Mouse (Mus musculus): Measurements from ENCODE around the gene D5Ertd579e. TPM values are rescaled to one million over a fixed set of nuclear protein-coding genes. Genes with fewer than 3 reads are reported as not detected.

Gene D5Ertd579e
- total and polyA plus RNA-seq, 2 experiments = 12.7 to 31.5 TPM

DNA sequence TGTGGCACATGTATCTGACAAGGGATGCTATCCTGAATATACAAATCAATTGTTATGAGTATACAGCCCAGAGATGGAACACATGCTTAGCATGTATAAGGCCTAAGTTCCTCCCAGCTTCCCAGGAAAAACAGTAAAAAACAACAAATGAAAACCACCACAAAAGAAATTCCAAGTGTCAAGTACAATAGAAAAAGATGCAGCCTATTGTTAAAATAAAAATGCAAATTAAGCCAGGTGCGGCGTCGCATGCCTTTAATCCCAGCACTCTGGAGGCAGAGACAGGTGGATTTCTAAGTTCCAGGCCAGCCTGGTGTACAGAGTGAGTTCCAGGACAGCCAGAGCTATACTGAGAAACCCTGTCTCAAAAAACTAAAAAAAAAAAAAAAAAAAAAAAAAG lies 138.9 kb downstream of the D5Ertd579e start:
- Histone ChIP-seq H3K36me3 (ENCODE audit: control insufficient read depth, insufficient read depth, low read length) (no peaks in the 10 kb centered on the region), H3K79me2 (ENCODE audit: control insufficient read depth, insufficient read depth, low read length) (peaks cover 26% of the 10 kb centered on the region; the same call in 1 of the 2 replicates), H3K27me3 (ENCODE audit: control insufficient read depth, insufficient read depth, low read length) (no peaks in the 10 kb centered on the region), H3K9ac (ENCODE audit: low read depth, low read length) (no peak overlapping the region), H3K4me1 (ENCODE audit: control insufficient read depth, insufficient read depth, low read length) (peaks cover 25% of the 10 kb centered on the region), H3K4me3 (ENCODE audit: insufficient read depth, low read depth, low read length) (no peak overlapping the region), H3K27ac (replicated peaks; ENCODE audit: insufficient read depth, low read depth, low read length) (no peak overlapping the region)
- DNase-seq (ENCODE audit: extremely low read depth, low read depth, low spot score) = no peak
- WGBS = over 99% methylated on average over 3 of the region's 3 CpGs
- no peak for TF ChIP-seq CTCF (IDR thresholded peaks at IDR 0.05; ENCODE audit: low read depth, low read length)
- TF ChIP-seq POLR2A (IDR thresholded peaks at IDR 0.05; ENCODE audit: extremely low read depth, insufficient read depth, low read length) = no peak

DNA sequence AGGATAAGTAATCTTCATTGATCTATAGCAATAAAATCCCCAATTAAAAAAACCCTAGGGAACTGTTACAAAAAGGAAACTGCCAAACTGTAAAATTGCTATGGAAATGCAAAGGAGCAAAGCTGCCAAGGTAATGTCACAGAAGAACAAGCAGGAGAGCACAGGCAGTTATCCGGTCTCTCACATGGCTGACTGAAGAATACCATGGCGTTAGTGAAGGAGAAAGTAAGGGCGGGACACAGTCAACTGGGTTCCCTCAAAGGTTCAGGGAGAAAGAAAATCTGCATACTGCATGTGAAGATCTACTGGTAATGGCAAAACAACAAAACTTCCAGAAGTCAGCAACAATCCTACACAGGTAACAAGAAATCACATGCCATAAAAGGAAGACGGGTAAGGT lies 139.5 kb downstream of the D5Ertd579e start:
- peaks cover 25% of the 10 kb centered on the region for H3K4me1 ChIP-seq (ENCODE audit: control insufficient read depth, insufficient read depth, low read length)
- H3K9ac ChIP-seq (ENCODE audit: low read depth, low read length) = no peak overlapping the region
- no peaks in the 10 kb centered on the region for H3K36me3 ChIP-seq (ENCODE audit: control insufficient read depth, insufficient read depth, low read length)
- no peak overlapping the region for H3K27ac ChIP-seq (replicated peaks; ENCODE audit: insufficient read depth, low read depth, low read length)
- H3K4me3 ChIP-seq (ENCODE audit: insufficient read depth, low read depth, low read length) = no peak overlapping the region
- no peaks in the 10 kb centered on the region for H3K27me3 ChIP-seq (ENCODE audit: control insufficient read depth, insufficient read depth, low read length)
- no peak for TF ChIP-seq POLR2A (IDR thresholded peaks at IDR 0.05; ENCODE audit: extremely low read depth, insufficient read depth, low read length)
- TF ChIP-seq CTCF (IDR thresholded peaks at IDR 0.05; ENCODE audit: low read depth, low read length) = no peak
- 91% methylated on average over 4 of the region's 4 CpGs for WGBS
- peaks cover 26% of the 10 kb centered on the region; the same call in 1 of the 2 replicates for H3K79me2 ChIP-seq (ENCODE audit: control insufficient read depth, insufficient read depth, low read length)
- DNase-seq (ENCODE audit: extremely low read depth, low read depth, low spot score) = no peak

DNA sequence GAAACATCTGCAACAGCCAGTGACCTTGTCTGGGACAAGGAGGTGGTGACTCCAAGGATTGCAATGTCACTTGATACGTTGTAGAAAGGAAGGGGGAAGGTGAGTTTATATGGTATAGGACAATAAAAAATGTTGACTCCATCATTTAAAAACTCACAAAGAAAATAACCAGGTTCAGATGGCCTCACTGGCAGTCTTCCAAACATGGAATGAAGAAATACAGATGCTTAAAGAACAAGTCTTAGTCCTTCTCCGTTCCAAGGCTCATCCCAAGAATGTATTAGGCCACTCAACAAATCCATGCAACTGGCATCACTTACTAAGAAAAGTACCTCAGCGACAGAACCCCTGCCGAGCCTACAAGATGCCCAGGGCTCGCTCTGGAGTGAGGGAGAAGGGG lies 141.3 kb downstream of the D5Ertd579e start:
- no peak for TF ChIP-seq POLR2A (IDR thresholded peaks at IDR 0.05; ENCODE audit: extremely low read depth, insufficient read depth, low read length)
- TF ChIP-seq CTCF (IDR thresholded peaks at IDR 0.05; ENCODE audit: low read depth, low read length) = no peak
- H3K36me3 ChIP-seq (ENCODE audit: control insufficient read depth, insufficient read depth, low read length) = no peaks in the 10 kb centered on the region
- H3K9ac ChIP-seq (ENCODE audit: low read depth, low read length) = no peak overlapping the region
- H3K79me2 ChIP-seq (ENCODE audit: control insufficient read depth, insufficient read depth, low read length) = peaks cover 28% of the 10 kb centered on the region; the same call in 1 of the 2 replicates
- H3K27ac ChIP-seq (replicated peaks; ENCODE audit: insufficient read depth, low read depth, low read length) = no peak overlapping the region
- WGBS = 88% methylated on average over 5 of the region's 5 CpGs
- no peaks in the 10 kb centered on the region for H3K27me3 ChIP-seq (ENCODE audit: control insufficient read depth, insufficient read depth, low read length)
- H3K4me3 ChIP-seq (ENCODE audit: insufficient read depth, low read depth, low read length) = no peak overlapping the region
- peaks cover 19% of the 10 kb centered on the region for H3K4me1 ChIP-seq (ENCODE audit: control insufficient read depth, insufficient read depth, low read length)
- no peak for DNase-seq (ENCODE audit: extremely low read depth, low read depth, low spot score)

DNA sequence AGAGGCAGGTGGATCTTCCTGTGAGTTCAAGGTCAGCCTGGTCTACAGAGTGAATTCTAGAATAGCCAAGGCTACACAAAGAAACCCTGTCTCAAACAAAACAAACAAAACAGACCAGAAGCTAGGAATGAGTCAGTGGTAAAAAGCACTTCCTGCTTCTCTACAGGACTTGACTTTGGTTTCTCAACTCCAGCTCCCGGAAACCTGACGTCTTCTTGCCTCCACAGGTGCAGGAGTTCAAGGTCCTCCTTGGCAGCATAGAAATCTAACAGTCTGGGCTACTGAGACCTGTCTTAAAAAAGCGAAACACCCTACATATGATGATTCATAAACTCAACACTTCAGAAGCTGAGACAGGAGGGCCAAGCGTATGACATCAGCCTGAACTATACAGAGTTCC lies 141.9 kb downstream of the D5Ertd579e start:
- TF ChIP-seq POLR2A (IDR thresholded peaks at IDR 0.05; ENCODE audit: extremely low read depth, insufficient read depth, low read length) = no peak
- TF ChIP-seq CTCF (IDR thresholded peaks at IDR 0.05; ENCODE audit: low read depth, low read length) = no peak
- Histone ChIP-seq H3K4me3 (ENCODE audit: insufficient read depth, low read depth, low read length) (no peak overlapping the region), H3K79me2 (ENCODE audit: control insufficient read depth, insufficient read depth, low read length) (peaks cover 33% of the 10 kb centered on the region), H3K9ac (ENCODE audit: low read depth, low read length) (no peak overlapping the region), H3K36me3 (ENCODE audit: control insufficient read depth, insufficient read depth, low read length) (no peaks in the 10 kb centered on the region), H3K27me3 (ENCODE audit: control insufficient read depth, insufficient read depth, low read length) (no peaks in the 10 kb centered on the region), H3K27ac (replicated peaks; ENCODE audit: insufficient read depth, low read depth, low read length) (no peak overlapping the region), H3K4me1 (ENCODE audit: control insufficient read depth, insufficient read depth, low read length) (peaks cover 17% of the 10 kb centered on the region)
- 71% methylated on average over 4 of the region's 4 CpGs for WGBS
- no peak for DNase-seq (ENCODE audit: extremely low read depth, low read depth, low spot score)

DNA sequence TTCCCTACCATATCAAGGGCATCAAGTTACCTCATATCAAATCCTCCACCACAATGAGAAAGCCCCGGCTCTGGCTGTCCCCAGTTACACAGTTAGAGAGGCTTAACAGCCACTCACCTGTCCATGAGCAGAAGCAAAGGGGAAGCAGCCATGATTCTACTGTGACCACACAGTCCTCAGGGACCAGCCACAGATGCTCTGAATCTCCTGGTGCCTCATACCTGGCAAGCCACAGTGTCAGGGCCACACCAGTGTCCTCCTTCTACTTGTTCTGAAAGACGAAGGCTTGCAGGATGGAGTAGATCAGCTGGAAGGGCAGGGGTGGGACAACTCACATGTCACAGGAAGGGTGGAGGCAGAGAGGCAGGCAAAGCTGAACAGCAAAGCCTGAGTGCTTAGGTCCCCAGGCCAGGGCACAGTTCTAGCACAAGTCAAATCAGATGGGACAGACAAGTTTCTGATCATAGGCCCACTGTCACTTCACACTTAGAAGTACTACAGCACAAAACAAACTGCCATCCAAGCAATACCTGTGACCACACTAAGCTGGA lies 142.7 kb downstream of the D5Ertd579e start:
- Histone ChIP-seq H3K36me3 (ENCODE audit: control insufficient read depth, insufficient read depth, low read length) (no peaks in the 10 kb centered on the region), H3K9ac (ENCODE audit: low read depth, low read length) (no peak overlapping the region), H3K27me3 (ENCODE audit: control insufficient read depth, insufficient read depth, low read length) (no peaks in the 10 kb centered on the region), H3K4me3 (ENCODE audit: insufficient read depth, low read depth, low read length) (no peak overlapping the region), H3K4me1 (ENCODE audit: control insufficient read depth, insufficient read depth, low read length) (peaks cover 14% of the 10 kb centered on the region), H3K27ac (replicated peaks; ENCODE audit: insufficient read depth, low read depth, low read length) (no peak overlapping the region), H3K79me2 (ENCODE audit: control insufficient read depth, insufficient read depth, low read length) (peaks cover 35% of the 10 kb centered on the region)
- DNase-seq (ENCODE audit: extremely low read depth, low read depth, low spot score) = no peak
- TF ChIP-seq POLR2A (IDR thresholded peaks at IDR 0.05; ENCODE audit: extremely low read depth, insufficient read depth, low read length) = no peak
- no peak for TF ChIP-seq CTCF (IDR thresholded peaks at IDR 0.05; ENCODE audit: low read depth, low read length)
- WGBS = 87% methylated on average over 2 of the region's 2 CpGs

DNA sequence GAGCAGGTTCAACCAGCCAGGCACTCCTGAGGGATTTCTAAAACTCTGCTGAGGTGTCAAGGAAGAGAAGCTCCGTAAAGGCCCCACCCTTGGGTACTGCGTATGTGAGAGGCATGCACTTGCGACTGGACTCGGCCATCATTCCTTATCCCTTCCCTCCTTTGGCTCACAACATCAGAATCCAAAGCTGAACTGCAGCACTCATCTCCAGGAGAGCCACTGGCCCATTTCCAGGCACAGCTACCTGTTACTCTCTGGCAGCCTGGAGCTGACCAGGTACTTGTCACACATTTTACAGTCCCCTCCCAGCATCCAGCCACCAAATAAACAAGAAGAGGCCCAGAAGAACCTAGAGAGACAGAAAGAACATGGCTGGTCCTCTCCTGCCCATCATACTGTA lies 143.4 kb downstream of the D5Ertd579e start:
- peaks cover 9% of the 10 kb centered on the region for H3K4me1 ChIP-seq (ENCODE audit: control insufficient read depth, insufficient read depth, low read length)
- H3K36me3 ChIP-seq (ENCODE audit: control insufficient read depth, insufficient read depth, low read length) = no peaks in the 10 kb centered on the region
- no peak for TF ChIP-seq POLR2A (IDR thresholded peaks at IDR 0.05; ENCODE audit: extremely low read depth, insufficient read depth, low read length)
- TF ChIP-seq CTCF (IDR thresholded peaks at IDR 0.05; ENCODE audit: low read depth, low read length) = no peak
- WGBS = 98% methylated on average over 4 of the region's 4 CpGs
- H3K9ac ChIP-seq (ENCODE audit: low read depth, low read length) = no peak overlapping the region
- no peak overlapping the region for H3K27ac ChIP-seq (replicated peaks; ENCODE audit: insufficient read depth, low read depth, low read length)
- no peaks in the 10 kb centered on the region for H3K27me3 ChIP-seq (ENCODE audit: control insufficient read depth, insufficient read depth, low read length)
- H3K4me3 ChIP-seq (ENCODE audit: insufficient read depth, low read depth, low read length) = no peak overlapping the region
- no peak for DNase-seq (ENCODE audit: extremely low read depth, low read depth, low spot score)
- H3K79me2 ChIP-seq (ENCODE audit: control insufficient read depth, insufficient read depth, low read length) = peaks cover 35% of the 10 kb centered on the region

Other genes starting within 250 kb of the D5Ertd579e start
- gene Grpel1, start 231.0 kb downstream of the D5Ertd579e start, total RNA-seq (2014; rRNA removed) = 42.0 and 44.5 TPM in 2 replicates
- 42.8 and 55.1 TPM in 2 replicates for gene Grpel1, start 231.0 kb downstream of the D5Ertd579e start, polyA plus RNA-seq (2012; rRNA removed)
- gene Tada2b, start 211.7 kb downstream of the D5Ertd579e start, total RNA-seq (2014; rRNA removed) = 5.1 and 6.0 TPM in 2 replicates
- gene Tada2b, start 211.7 kb downstream of the D5Ertd579e start, polyA plus RNA-seq (2012; rRNA removed) = 13.6 and 14.4 TPM in 2 replicates
- gene Ccdc96, start 211.4 kb downstream of the D5Ertd579e start, total RNA-seq (2014; rRNA removed) = not detected in 2 replicates
- 0.10 TPM in 1 of 2 replicates, not detected in the other for gene Ccdc96, start 211.4 kb downstream of the D5Ertd579e start, polyA plus RNA-seq (2012; rRNA removed)
- 5.4 and 8.2 TPM in 2 replicates for gene Tbc1d14, start 102.7 kb downstream of the D5Ertd579e start, total RNA-seq (2014; rRNA removed)
- gene Tbc1d14, start 102.7 kb downstream of the D5Ertd579e start, polyA plus RNA-seq (2012; rRNA removed) = 8.4 and 8.9 TPM in 2 replicates
- gene Bloc1s4, start 52.6 kb upstream of the D5Ertd579e start, total RNA-seq (2014; rRNA removed) = 12.9 and 15.7 TPM in 2 replicates
- 16.5 and 19.4 TPM in 2 replicates for gene Bloc1s4, start 52.6 kb upstream of the D5Ertd579e start, polyA plus RNA-seq (2012; rRNA removed)
- 154 and 173 TPM in 2 replicates for gene Mrfap1, start 100.7 kb upstream of the D5Ertd579e start, total RNA-seq (2014; rRNA removed)
- 72.2 and 93.9 TPM in 2 replicates for gene Mrfap1, start 100.7 kb upstream of the D5Ertd579e start, polyA plus RNA-seq (2012; rRNA removed)
- gene Man2b2, start 134.6 kb upstream of the D5Ertd579e start, total RNA-seq (2014; rRNA removed) = 33.8 and 44.6 TPM in 2 replicates
- 78.7 and 90.9 TPM in 2 replicates for gene Man2b2, start 134.6 kb upstream of the D5Ertd579e start, polyA plus RNA-seq (2012; rRNA removed)
- under 0.01 and 0.13 TPM in 2 replicates for gene Ppp2r2c, start 172.5 kb upstream of the D5Ertd579e start, total RNA-seq (2014; rRNA removed)
- not detected in 2 replicates for gene Ppp2r2c, start 172.5 kb upstream of the D5Ertd579e start, polyA plus RNA-seq (2012; rRNA removed)